Mouse (Mus musculus) frontal cortex, postnatal 25 days (tissue): ENCODE measurements around the gene Pigz.
"Not testable (repeated sequence)": the region's sequence is repeated elsewhere in the genome, so short reads cannot be mapped to it uniquely, and the experiment has no call there.

ENCODE experiments used
- DNase-seq, 2 experiments: peaks; one replicate each; pipeline ENCODE4 v3.0.0; 2022; ENCODE audit warnings: low spot score in 2 of 2

The Pigz gene

DNA sequence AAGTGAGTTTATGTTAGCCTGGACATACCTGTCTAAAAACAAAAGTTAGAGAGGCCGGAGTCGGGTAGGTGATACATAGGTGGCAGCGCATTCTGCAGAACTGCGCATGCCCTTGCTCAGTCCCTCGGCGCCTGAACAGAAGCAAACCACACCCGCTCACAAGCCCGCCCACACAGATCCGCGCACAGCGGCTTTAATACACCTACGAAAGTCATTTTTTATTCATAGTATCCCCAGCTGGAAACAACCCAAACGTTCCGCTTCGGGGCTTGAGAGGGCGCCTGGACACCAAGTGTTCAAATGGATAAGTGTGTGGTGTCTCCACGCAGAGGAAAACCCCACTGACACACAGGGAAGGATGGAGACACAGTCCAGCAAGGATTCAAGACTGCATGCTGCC is 2.3 kb upstream of the Pigz start:
- peak in 1 of 2 experiments; percentile 12 for DNase-seq

DNA sequence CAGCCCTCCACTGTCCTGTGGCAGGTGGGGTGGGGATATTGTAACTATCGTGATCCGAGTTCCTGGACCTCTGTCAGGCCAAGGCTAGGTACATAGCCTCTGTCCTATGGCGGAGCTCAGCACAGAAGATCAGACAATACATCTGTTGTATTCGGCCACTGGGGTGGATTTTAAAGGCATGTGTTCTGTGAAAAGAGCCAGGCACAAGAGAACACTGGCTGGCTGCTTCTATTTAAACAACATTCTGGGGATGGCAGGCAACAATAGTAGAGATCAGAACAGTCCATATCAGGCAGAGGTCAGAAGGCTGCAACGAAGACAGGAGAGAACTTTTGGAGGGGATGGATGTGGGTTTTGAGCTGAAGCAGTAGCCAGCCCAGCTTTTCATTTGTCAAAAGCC is 1.4 kb upstream of the Pigz start:
- no peak for DNase-seq

DNA sequence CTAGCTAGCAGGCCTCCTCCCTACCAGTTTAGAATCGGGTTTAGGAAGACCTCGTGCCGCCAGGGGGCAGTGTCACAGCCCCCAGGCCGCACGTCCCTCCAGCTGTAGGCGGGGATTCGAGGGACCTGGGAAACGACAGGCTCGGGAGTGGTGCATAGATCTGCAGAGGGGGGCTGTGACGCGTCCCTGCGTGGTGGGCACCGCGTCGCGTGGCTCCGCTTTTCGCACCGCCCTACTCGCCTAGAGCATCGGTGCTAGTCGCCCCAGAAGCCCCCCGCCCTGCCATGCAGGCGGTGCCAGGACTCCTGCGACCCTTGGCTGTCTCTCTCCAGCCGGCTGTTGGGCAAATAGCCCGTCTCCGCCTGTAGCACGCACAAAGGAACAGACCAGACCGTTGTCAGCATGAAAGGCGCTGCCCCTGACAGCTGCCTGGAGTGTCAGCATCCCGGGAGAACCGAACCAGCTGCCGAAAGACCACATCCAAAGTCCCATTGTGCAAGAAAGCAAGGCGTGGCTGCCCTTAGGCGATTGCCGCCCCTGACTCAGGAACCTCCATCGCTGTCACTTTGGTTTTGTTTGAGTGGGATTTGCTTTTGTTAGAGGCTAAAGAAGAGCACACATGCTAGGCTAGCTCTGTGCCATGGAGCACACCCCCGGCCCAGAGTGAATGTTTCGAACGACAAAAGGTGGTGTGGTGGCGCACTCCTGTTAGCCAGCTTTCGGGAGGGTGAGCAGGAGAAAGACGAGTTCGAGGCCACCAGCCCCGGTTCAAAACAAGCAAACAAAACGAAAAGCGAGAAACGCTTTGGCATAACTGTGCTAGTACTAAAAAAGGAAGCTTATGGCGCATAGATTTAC is 582 bp upstream of the Pigz start:
- peak; percentile 76 to 86 for DNase-seq

DNA sequence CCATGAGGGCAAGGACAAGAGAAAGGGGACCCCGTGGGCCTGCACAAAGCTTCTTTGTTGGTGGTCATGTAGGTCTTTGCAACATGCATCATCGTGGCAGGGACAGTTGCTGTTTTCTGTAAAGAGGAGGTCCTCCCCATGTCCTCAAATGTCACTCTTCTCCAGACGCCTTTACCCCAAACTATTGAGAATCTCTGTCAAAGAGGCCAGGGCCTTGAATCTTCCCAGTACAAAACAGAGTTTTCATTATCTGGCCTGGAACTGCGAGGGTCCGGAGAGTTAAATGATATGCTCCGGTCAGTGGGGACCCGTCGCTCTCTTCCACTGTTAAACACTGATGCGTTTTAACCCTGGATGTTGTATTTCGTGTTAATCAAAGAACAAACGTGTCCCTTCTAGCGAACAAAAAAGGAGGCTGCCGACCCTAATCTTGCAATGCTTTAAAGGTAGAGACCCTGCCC is 929 bp downstream of the Pigz start:
- peak in 1 of 2 experiments; percentile 21 for DNase-seq

DNA sequence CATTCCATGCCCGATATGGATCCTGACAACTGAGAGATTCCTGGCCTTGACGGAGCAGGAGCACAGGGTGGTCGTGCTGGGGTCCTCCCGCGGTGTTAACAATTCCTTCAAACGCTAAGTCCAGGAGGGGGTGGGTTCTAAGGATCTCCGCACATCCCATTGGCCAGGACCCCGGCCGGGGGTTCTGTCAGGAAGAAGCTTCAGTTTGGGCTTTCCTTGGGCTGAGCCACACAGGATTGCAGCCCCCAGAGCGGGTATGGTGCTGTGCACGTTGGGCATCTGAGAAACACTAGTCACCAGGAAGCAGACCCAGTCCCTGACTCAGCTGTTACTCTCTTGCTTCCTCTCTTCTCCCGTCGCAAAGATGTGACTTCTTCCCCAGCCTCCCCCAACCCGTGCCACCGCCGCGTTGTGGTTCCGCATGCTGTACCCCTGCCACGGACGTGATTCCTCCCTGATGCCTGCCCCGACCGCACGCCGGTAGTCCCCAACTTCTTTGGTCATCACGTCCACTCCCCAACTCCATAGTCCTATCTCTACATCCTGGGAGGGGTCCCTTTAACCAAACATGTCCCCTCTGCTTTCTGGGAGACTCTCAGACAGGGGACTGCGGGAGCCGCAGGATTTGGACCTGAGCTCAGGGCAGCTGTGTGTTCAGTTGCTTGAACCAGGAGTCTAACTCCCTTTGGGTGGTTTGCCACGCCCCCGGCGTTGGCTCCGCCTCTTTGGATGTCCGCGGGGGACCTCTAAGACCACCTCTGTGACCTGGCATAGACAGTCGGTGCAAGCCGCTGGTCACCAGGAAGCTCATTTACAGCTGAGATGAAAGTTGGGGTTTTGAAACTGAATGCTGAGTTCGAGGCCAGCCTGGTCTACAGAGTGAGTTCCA is 1.7 kb downstream of the Pigz start:
- DNase-seq = peak in 1 of 2 experiments; percentile 27

DNA sequence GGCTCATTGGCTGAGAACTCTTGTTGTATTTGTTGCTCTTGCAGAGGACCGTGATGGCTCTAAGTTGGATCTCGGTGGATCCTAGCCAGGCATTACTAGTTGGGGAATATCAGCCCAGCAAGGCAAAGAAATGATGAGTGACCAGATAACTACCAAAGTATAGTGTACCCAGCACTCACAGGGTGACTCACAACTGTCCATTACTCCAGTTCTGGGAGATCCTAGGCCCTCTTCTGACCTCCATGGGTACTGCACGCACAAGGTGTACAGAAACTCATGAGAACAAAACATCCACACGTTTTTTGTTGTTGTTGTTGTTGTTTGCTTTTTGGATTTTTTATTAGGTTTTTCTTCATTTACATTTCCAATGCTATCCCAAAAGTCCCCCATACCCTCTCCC is 2.9 kb downstream of the Pigz start:
- DNase-seq = no peak

DNA sequence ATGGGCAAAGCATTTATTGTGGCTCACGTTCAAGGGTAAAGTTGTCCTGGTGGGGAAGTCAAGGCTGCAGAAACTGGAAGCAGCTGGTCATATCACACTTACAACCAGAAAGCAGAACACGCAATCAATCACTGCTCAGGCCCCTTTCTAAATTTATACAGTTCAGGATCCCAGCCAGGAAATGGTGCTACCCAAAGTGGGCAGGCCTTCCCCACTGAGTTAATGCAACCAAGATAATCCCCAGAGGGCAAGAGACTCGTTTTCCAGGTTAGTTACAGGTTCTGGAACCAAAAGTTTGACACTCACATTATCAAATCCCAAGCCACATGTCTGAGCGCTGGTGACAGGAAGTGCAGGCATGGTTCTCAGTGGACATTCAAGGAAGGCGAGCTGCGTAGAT is 5.2 kb downstream of the Pigz start:
- DNase-seq = no peak

DNA sequence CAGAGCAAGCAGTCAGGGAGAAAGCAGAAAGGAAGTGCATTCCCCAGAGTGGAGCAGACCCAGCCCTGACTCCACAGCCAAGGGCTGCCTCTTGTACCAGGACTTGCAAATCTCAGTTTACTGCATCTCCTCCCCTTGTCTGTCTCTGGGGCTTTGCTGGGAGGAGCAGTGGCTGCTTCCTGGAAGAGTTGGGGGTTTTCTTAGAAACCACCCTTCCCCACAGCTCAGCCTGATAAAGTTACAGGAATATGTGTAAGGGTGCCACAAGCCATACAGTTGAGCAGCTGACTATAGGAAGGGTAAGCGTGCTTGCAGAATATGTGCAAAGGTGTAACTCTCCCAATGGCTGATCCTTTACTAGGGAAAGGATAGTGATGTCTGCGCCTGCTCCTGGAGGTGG is 6.9 kb downstream of the Pigz start:
- DNase-seq = no peak

DNA sequence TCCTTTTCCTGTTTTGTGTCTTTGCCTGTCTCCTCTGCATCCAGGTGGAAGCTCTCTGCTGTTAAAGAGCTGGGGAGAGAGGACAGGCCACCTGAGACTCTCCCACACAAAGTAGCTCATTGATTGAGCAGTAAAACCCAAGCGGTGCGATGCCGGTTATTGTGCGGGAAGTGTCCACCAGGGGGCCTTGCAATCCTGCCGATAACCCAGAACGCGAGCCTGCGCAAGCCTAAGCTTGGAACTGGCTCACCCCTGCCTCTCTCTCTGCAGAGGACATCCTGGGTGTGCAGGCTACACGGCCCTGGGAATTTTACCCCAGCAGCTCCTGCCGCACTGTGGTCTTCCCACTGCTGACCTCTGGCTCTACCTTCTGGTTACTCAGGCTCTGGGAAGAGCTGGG is 10.3 kb downstream of the Pigz start:
- peak; percentile 71 to 78 for DNase-seq

DNA sequence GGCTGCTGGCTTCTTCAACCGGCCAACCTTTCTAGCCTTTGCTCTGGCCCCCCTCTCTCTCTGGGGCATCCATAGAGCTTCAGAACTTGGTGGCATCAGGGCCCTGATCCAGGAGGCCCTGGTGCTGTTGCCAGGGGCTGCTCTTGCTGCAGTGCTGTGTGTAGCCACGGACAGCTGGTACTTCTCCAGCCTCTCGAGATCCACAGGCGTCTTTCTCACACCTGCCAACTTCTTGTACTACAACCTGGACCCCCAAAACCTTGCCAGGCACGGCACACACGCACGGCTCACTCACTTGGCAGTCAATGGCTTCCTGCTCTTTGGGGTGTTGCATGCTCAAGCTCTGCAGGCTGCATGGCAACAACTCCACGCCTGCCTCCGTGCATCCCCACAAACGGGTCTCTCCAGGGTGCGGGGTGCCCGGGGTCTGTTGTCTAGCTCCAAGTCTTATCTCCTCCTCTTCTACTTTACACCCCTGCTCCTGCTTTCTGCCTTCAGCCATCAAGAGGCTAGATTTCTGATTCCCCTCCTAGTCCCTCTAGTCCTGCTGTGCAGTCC is 11.1 kb downstream of the Pigz start:
- DNase-seq = peak in 1 of 2 experiments; percentile 21

DNA sequence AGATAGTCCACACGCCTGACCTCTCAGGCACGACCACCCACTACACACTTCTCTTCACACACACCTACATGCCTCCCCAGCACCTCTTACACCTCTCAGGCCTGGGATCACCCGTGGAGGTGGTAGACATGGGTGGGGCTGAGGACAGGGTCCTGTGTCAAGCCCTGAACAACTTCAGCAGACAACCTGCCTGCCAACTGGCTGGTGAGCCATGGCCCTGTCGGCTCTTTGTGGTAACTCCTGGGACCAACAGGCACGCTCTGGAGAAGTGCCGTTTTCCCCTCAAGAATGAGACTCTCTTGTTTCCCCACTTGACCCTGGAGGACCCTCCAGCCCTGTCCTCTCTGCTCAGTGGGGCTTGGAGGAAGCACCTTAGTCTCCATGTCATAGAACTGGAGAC is 11.7 kb downstream of the Pigz start:
- no peak for DNase-seq

DNA sequence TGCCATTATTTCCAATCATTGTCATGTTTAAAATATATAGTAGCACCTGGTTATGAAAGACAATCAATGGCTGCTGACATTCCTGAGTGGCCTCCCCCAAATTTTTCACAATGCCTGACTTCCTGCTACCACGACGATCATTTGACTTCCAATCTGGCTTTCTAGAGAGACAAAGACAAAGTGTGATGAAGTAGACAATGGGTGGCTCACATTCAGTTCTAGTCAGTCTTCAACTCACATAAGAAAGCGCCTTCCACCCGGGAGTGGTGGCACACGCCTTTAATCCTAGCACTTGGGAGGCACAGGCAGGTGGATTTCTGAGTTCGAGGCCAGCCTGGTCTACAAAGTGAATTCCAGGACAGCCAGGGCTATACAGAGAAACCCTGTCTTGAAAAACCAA is 12.3 kb downstream of the Pigz start:
- DNase-seq = not testable (repeated sequence)

DNA sequence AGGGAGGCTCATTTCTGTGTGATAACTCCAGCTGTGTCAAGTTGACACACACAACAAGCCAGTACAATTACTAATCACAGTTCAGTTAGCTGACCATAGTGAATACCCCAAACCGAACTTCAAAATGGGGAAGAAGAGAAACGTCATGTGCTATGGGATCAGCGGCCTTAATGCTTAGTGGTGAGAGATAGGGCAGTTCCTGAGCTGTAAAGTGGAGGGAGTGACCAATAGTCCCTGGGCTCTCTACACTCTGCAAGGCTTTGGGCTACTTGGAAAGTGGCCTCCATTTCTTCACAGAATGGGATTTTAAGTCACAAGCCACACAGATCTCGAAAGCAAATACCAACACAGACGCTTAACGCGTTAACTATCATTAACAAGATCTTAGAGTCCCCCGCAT is 13.7 kb downstream of the Pigz start:
- no peak for DNase-seq

DNA sequence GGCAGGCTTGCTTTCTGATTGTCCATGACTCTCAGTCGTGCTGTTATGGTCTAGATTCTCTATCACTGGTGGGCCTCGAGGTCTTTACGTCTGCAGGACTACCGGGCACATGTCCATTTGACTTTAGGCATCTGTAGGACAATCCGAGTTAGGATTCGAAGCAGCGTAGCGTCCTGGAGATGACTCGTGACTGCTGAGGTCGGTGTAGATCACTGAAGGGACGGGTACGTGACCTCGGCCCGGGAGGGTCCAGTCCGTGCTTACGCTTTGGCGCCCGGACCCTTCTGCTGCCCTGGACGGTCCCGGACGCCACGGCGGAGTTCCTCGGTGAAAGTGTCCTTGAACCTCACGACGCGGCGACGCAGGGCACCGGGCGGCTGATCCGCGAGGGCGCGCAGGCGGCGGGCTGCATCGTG is 14.3 kb downstream of the Pigz start:
- peak in 1 of 2 experiments; percentile 24 for DNase-seq

DNA sequence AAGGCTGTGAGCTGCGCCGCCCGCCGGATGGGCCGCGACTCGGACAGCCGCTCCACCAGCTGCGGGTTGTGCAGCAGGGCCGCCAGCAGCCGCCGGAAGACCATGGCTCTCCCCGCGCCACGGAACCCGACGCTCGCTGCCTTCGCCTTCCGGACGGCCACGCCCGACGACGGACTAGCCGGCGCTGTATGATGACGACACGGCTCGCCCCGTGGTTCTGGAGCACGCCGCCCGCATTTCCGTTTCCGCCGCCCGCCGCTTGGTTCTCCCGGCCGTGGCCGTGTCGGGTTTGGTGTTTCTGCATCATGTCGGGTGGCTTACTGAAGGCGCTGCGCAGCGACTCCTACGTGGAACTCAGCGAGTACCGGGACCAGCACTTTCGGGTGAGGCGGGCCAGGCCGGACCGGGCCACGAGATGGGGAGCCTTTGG is 14.7 kb downstream of the Pigz start, which contains the start of the genes 0610012G03Rik and Ncbp2:
0610012G03Rik (minus strand) TSS at position 150 of the 430 bp plus-strand sequence.
Ncbp2 (plus strand) TSS at position 169 of the 430 bp plus-strand sequence.
- peak; percentile 92 to 94 for DNase-seq

DNA sequence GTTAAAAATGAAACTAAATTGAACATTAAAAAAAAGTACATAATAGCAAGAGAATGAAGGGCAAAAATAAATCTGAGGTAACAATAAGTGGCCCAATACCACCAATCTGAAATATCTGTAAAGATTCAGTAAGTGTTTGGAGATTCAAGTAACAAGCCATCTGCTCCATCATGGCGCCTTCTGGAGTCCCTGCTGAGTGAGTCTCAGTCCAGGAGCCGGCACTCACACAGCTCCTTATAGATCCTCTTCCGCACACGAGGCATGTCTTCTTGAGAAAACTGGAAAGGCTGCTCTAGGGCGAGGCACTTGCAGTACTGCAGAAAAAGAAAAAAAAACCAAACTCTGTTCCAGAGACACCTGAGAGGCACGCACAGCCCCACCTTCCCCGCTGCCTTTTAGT is 29.6 kb downstream of the Pigz start:
- no peak for DNase-seq

DNA sequence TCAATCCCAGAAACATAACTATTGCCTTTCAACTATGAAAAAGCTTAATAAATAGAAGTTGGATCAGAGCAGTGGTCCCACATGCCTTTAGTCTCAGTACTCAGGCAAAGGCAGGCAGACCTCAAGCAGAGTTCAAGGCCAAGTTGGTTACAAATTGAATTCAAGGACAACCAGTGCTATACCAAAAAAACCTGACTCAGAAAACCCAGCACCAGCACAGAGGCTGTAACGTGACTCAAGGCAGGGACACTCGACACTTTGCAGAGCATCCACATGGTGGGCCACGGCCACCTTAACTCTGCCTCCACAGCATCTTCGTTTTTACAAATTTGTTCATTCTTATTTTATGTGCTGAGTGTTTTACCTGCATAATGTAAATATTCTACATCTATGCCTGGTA is 41.6 kb downstream of the Pigz start:
- DNase-seq = no peak

DNA sequence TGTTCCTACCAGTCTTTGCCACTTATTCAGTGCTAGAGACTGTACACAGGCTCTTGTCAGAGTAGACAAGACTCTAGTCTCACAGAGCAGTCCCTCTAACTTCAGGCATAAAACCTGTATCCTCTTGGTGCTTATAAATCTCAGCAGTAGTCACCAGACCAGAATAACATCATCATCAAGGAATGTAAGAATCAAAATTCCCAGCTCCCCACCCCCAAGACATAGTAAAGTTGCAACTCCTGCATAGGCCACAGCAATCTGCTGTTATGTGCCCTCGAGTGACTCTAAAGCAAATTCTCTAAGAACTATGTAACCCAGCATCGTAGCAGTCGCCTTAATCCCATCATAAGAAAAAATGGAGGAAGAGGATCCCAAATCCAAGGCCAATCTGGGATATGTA is 45.9 kb downstream of the Pigz start:
- DNase-seq = no peak

DNA sequence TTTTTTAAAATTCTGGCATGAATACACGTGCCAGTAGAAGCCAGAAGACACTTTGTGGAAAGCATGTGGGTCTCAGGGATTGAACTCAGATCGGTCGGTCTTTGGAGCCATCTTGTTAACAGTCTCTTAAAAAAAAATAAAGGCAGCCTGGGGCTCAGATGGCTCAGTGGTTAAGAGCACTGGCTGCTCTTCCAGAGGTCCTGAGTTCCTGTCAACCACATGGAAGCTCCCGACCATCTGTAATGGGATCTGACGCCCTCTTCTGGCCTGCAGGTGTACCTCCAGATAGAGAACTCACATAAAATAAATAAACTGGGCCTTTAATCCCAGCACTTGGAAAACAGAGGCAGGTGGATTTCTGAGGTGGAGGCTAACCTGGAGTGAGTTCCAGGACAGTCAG is 47.3 kb downstream of the Pigz start:
- no peak for DNase-seq

DNA sequence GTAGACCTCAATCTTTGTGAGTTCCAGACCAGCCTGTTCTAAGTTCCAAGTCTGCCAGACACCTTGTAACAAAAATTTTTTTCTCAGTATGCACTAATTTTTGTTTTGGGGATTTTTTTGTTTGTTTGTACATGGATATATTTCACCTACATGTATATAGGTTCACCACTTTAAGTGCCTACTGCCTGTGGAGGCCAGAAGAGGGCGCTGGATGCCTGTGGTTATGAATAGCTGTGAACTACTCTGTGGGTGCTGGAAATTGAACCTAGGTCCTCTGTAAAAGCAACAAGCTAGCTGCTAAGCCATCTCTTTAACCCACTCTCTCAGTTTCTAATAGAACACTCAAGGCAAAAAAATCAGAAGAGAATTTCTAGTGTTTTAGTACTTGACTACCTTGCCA is 58.4 kb downstream of the Pigz start:
- DNase-seq = no peak

DNA sequence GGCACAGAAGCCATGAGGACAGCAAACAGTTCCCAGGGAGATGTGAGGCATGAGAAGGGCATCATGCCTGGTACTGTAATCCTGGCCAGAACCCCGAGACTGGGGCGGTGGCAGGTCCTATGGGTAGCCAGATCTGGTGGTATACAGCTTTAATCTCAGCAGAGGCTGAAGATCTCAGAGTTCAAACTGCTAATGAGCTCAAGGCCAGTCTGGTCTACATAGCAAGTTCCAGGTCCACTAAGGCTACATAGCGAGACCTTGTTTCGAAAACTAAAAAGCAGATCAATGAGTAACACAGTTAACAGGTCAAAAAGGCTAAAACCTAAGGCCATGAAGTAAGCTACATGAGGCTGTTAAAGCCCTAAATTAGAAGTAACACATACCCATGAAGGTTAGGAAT is 59.5 kb downstream of the Pigz start:
- DNase-seq = no peak

DNA sequence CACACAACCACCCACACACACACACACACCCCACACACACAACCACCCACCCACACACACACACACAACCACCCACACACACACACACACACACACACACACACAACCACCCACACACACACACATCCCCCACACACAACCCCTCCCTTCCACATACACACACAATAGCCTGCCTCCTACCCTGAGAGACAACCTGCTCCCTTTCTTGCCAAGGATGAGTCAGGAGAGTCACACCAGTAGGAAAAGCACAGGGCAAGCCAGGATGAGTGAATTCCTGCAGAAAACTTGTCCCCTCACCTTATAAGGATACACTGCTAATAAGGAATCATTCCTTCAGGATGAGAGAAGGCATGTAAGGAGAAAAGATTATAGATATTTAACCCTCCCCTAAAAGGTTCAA is 60.3 kb downstream of the Pigz start:
- DNase-seq = no peak
